Mouse (Mus musculus) Muller cell, postnatal 12 days (primary cell): Measurements from ENCODE around the gene Dtl.
"Not testable (repeated sequence)": the region's sequence is repeated elsewhere in the genome, so short reads cannot be mapped to it uniquely, and the experiment has no call there.

Source experiments
- DNase-seq: peaks from one replicate; pipeline ENCODE4 v3.0.0-alpha.2; 2015; ENCODE audit errors: inconsistent ontology term

The Dtl gene

GRCm38 (mm10) chr1:191519329-191520066 is 55.8 kb downstream of the Dtl start:
- no peak for DNase-seq

DNA sequence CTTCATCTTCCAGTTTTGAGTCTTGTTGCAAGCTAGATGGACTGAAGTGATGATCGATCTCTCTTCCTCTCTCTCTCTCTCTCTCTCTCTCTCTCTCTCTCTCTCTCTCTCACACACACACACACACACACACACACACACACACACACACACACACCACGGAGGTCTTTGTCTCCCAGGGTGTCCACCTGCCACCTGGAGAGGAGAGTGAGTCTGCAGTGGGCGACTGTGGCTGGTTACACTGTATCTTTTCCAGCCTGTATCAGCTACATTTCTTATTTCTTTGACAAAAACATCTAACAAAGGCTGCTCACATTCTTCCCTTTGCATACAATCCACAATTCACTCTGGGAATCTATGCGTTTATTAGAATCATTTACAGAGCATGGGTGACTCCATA is 56.4 kb downstream of the Dtl start:
- no peak for DNase-seq

- DNase-seq: no peak
These were observed 57.4 kb downstream of the Dtl start for GRCm38 (mm10) chr1:191517969-191518368.

GRCm38 (mm10) chr1:191517056-191517455 is 58.3 kb downstream of the Dtl start:
- no peak for DNase-seq

DNA sequence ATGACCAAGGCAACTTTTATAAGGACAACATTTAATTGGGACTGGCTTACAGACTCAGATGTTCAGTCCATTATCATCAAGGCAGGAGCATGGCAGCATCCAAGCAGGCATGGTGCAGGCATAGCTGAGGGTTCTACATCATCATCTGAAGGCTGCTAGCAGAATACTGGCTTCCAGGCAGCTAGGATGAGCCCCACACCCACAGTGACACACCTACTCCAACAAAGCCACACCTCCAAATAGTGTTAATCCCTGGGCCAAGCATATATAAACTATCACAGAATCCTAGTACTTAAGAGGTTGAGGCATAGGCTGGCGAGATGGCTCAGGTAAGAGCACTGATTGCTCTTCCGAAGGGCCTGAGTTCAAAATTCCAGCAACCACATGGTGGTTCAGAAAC is 59.0 kb downstream of the Dtl start:
- not testable (repeated sequence) for DNase-seq

- no peak for DNase-seq
These were observed 62.1 kb downstream of the Dtl start for GRCm38 (mm10) chr1:191513195-191513594.

DNA sequence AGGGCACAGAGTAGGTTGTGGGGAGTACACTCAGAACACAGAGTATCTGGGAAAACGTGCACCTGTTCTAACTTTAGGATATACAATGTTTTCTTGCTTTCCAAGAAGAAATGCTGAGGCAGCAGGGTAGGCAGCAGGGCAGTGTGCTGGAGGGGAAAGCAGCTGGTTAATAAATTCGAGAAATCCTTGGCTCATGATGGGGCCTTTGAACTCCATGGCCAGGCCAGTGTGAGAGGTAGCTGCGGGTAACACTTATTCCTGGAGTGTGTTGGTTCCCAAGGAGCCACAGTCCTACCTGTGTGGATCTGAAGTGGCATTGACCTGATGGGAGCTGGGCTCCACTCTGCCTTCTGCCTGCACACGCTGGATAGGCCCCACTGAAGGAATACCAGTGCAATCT is 63.0 kb downstream of the Dtl start:
- no peak for DNase-seq

GRCm38 (mm10) chr1:191511503-191511902 is 63.8 kb downstream of the Dtl start:
- no peak for DNase-seq

DNA sequence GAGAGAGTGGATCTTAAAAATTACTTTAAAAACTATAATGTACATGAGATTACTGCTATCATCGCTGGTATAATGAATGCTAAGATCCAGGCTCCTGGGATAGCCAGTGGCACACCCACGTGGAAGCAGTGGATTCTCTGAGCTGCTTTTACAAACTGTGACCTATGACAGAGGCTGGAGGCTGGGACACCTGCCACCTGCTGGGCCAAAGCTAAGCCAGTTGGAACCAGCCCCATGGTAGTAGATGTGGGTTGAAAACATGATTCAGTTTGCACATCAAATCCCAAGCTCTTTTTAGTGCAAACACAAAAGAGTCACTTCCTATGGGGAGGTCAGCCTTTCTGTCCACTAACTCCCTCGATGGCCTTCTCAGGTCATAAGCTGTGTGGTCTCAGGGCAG is 65.5 kb downstream of the Dtl start:
- DNase-seq: no peak

- DNase-seq: no peak
These were observed 66.2 kb downstream of the Dtl start for GRCm38 (mm10) chr1:191509131-191509530.

DNA sequence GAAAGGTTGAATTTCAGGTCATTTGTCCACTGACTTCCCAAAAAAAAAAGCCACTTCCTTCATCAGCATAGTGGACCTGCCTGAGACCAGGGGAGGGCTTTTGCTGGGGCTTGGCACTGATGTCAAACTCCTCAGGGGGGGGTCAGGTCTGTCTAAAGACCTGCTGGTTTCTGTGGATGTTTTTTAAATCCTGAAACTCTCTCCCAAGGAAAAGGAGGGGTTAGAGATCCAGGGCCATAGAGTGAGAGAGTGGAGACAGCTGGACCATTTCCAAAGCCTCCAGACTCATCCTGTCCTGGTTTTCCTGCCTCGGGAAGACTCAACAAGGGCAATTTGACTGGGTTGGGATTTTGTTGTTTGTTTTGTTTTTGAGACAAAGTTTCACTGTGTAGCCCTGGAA is 68.6 kb downstream of the Dtl start:
- DNase-seq: no peak

DNA sequence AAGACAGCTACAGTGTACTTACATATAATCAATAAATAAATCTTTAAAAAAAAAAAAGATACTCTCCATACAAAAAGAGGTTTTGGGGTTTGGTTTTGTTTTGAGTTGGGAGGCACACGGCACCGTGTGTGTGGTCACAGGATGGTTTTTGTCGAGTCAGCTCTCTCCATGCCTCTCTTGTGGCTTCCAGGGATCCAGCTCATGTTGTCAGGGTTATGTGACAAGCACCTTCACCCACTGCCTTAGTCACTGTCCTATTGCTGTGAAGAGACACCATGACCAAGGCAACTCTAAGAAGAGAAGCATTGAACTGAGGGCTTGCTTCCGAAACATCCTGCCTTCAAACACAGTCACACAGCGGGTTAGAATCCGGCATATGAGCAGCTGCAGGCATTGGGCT is 75.7 kb downstream of the Dtl start:
- no peak for DNase-seq

- no peak for DNase-seq
These were observed 76.9 kb downstream of the Dtl start for GRCm38 (mm10) chr1:191498271-191498955.

GRCm38 (mm10) chr1:191496676-191497075 is 78.7 kb downstream of the Dtl start:
- no peak for DNase-seq

GRCm38 (mm10) chr1:191495051-191495467 is 80.3 kb downstream of the Dtl start:
- peak; percentile 47 for DNase-seq

- DNase-seq: peak; percentile 82
These were observed 81.1 kb downstream of the Dtl start for GRCm38 (mm10) chr1:191494303-191494655.

GRCm38 (mm10) chr1:191493476-191494302 is 81.7 kb downstream of the Dtl start:
- peak; percentile 85 for DNase-seq

DNA sequence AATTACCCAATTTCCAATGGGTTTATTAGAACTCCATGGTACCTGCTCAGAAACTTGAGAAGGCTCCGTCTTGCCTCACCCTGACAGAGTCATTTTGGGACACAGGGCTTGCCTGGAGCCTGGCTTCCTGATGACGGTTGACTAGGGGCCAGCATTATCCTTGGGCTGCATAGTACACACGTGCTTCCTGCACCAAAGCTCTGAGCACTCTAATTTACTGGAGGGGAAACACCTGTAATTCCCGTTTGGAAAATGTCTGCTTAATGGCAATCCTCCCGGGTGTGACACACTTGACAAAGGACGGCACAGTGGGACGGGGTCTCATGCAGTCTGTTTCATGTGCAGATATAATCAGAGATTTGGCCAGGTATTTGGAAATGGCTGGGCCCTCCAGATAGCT is 84.9 kb downstream of the Dtl start:
- DNase-seq: no peak
